Mouse (Mus musculus) erythroblast, embryonic 14.5 days (primary cell): ENCODE data around the gene Pus1.

Experiments used
- GATA1 ChIP-seq: IDR thresholded peaks from 2 replicates; pipeline ENCODE4 v1.6.1; 2012; ENCODE audit warnings: low read length, inconsistent platforms, mixed read lengths
- TAL1 ChIP-seq: IDR thresholded peaks from 3 replicates; pipeline ENCODE4 v1.6.1; 2012; ENCODE audit warnings: low read length, inconsistent platforms, mixed read lengths

DNA sequence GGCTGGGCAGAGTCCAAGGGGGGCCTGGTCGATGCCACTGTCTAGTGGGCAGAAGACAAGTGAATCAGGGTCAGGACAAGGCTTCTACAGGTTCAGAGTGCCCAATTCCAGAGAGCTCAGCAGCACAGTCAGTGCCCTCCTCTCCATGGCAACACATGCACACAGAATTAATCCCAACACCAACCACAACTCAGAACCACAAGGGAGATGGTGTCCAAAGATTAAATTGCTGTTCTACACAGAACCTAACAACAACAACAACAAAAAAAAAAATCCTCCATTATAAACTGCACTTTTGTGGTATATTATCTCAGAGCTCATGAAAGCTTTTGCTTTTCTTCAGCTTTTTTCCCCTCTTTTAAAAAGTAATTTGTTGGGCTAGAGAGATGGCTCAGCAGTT is 44.9 kb downstream of the Pus1 start:
- no peak for TF ChIP-seq GATA1
- no peak for TF ChIP-seq TAL1
